Mouse (Mus musculus) kidney, postnatal 0 days (tissue): ENCODE results near the gene Aste1. TPM values are rescaled to one million over a fixed set of nuclear protein-coding genes. Genes with fewer than 3 reads are reported as not detected.
A peak's percentile ranks its signal among the peaks of the same experiment; 100 is the strongest.

Experiments
- ATAC-seq: fragments of 200-750 bp; cut with Nextera tagmentation; replicated peaks from 2 replicates; pipeline ENCODE4 v1.8.0; 2017; ENCODE audit warnings: low read depth, moderate number of reproducible peaks, moderate TSS enrichment, moderate library complexity; ENCODE audit not compliant: low FRiP score
- DNase-seq: peaks from one replicate; pipeline ENCODE4 v3.0.0-alpha.2; 2016; ENCODE audit warnings: low spot score
- H3K27ac ChIP-seq: fragments of 300-500 bp; sonication (generic); 2 replicates; pipeline ENCODE4 v1.5.1; 2014; ENCODE audit warnings: mild to moderate bottlenecking
- H3K27me3 ChIP-seq: fragments of 300-500 bp; sonication (generic); 2 replicates; pipeline ENCODE4 v1.6.1; 2014; ENCODE audit warnings: low read length, mixed read lengths; ENCODE audit not compliant: insufficient read depth
- H3K36me3 ChIP-seq: fragments of 300-500 bp; sonication (generic); 2 replicates; pipeline ENCODE4 v1.6.1; 2014; ENCODE audit warnings: low read length, mixed read lengths; ENCODE audit not compliant: insufficient read depth
- H3K4me1 ChIP-seq: fragments of 300-500 bp; sonication (generic); replicated peaks from 2 replicates; pipeline ENCODE4 v1.6.1; 2014; ENCODE audit warnings: antibody characterized with exemption, low read length, mixed read lengths; ENCODE audit not compliant: insufficient read depth
- H3K4me2 ChIP-seq: fragments of 300-500 bp; sonication (generic); 2 replicates; pipeline ENCODE4 v1.6.1; 2014; ENCODE audit warnings: mild to moderate bottlenecking, low read length, moderate library complexity, mixed read lengths
- H3K4me3 ChIP-seq: fragments of 300-500 bp; sonication (generic); replicated peaks from 2 replicates; pipeline ENCODE4 v1.5.1; 2014; ENCODE audit warnings: low read depth, low read length
- H3K9ac ChIP-seq: fragments of 300-500 bp; sonication (generic); 2 replicates; pipeline ENCODE4 v1.6.1; 2014; ENCODE audit warnings: low read depth, low read length
- H3K9me3 ChIP-seq: fragments of 300-500 bp; sonication (generic); replicated peaks from 2 replicates; pipeline ENCODE4 v1.6.1; 2016; ENCODE audit warnings: low read length, inconsistent platforms, mixed read lengths
- CTCF ChIP-seq: IDR thresholded peaks from 2 replicates; pipeline ENCODE4 v1.5.1; 2016; ENCODE audit warnings: antibody characterized with exemption, low read depth, mild to moderate bottlenecking, moderate library complexity
- WGBS: fragments of 180-500 bp; shearing (Covaris S2); extraction: QIAGEN DNeasy Blood & Tissue Kit; methylation state at CpG from one replicate; pipeline ENCODE4 v1.1.7; 2014; 5-methylcytosine and 5-hydroxymethylcytosine counted together
- polyA plus RNA-seq: library from polyadenylated mRNA; unstranded; fragments of >200 nt; fragmentation: Nextera tagmentation; extraction: Ambion mirVana; gene quantifications from 2 replicates; pipeline ENCODE4 v1.2.1, GENCODE M21; 2015

The Aste1 gene
- polyA plus RNA-seq, 1 experiment from 2014 or later = 14.0 TPM

GRCm38 (mm10) chr9:105389289-105389688 lies 5.9 kb upstream of the Aste1 start:
- peak; percentile 91 for TF ChIP-seq CTCF

GRCm38 (mm10) chr9:105390616-105391015 lies 4.6 kb upstream of the Aste1 start:
- Histone ChIP-seq H3K4me3 (no peak overlapping the region), H3K27ac (no peak overlapping the region), H3K4me2 (no peak overlapping the region), H3K27me3 (no peaks in the 10 kb centered on the region), H3K36me3 (no peaks in the 10 kb centered on the region), H3K9ac (no peak overlapping the region), H3K9me3 (no peaks in the 10 kb centered on the region), H3K4me1 (0 out of 2 replicates have a peak, but pooled peaks cover under 1% of the 10 kb centered on the region)
- ATAC-seq (no peak), DNase-seq (no peak)
- no peak for TF ChIP-seq CTCF
- WGBS = 53% methylated on average over 5 of the region's 5 CpGs

More at GRCm38 (mm10) chr9:105389289-105389688, 5.9 kb upstream of the Aste1 start:
- Histone ChIP-seq H3K4me3 (no peak overlapping the region), H3K36me3 (no peaks in the 10 kb centered on the region), H3K4me2 (no peak overlapping the region), H3K4me1 (no peaks in the 10 kb centered on the region), H3K9ac (no peak overlapping the region), H3K27me3 (no peaks in the 10 kb centered on the region), H3K27ac (no peak overlapping the region), H3K9me3 (no peaks in the 10 kb centered on the region)
- peak; percentile 71 for DNase-seq
- ATAC-seq = no peak
- 8% methylated on average over 4 of the region's 4 CpGs for WGBS

DNA sequence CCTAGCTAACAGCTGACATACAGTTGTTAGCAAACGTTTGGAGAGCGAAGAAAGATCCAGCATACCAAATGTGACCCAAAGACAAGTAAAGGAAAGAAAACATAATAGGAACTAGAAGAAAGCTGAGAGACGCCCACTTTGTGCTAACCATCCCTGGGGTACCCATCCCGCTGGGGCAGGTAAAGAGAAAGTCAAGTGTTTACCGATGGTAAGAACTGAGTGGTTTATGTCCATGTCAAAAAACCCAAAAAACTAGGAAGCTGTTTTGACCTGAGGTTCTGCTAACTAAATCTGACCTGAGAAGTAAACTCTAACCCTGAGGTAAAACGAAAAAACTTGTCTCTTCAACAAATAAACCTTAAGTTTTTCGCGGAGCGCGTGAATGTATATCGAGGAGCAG lies 472 bp upstream of the Aste1 start:
- Histone ChIP-seq H3K4me2 (peak overlapping the region; percentile 63), H3K27me3 (no peaks in the 10 kb centered on the region), H3K4me3 (peak overlapping the region; percentile 52), H3K27ac (no peak overlapping the region), H3K4me1 (peaks cover 17% of the 10 kb centered on the region; the same call in 1 of the 2 replicates), H3K9me3 (no peaks in the 10 kb centered on the region), H3K36me3 (no peaks in the 10 kb centered on the region; the same call in 1 of the 2 replicates), H3K9ac (peak overlapping the region; percentile 60; the same call in 1 of the 2 replicates)
- DNase-seq (no peak), ATAC-seq (no peak)
- 12% methylated on average over 11 of the region's 11 CpGs for WGBS
- no peak for TF ChIP-seq CTCF

DNA sequence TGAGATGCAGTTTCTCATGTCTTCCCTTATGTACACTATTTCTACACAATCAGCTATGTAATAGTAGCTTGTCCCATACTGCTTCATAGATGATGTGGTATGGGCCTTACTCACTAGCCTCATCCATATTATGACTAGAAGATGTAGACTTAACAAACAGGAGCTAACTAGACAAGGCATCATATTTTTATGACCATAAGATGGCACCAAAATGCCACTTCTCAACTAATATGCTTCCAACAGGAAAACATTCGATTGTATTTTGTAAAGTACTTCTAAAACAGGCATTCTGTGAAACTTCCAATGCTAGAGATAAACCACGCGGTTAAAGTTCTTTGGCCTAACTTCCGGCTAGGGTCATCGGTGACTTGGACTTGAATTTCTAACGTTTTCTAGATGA lies 13.4 kb downstream of the Aste1 start:
- WGBS = 92% methylated on average over 6 of the region's 6 CpGs
- H3K27ac ChIP-seq = no peak overlapping the region
- H3K9me3 ChIP-seq = no peaks in the 10 kb centered on the region
- H3K4me1 ChIP-seq = no peaks in the 10 kb centered on the region
- no peak for ATAC-seq
- no peaks in the 10 kb centered on the region for H3K27me3 ChIP-seq
- peaks cover 21% of the 10 kb centered on the region; the same call in 1 of the 2 replicates for H3K36me3 ChIP-seq
- H3K4me3 ChIP-seq = no peak overlapping the region
- no peak for DNase-seq
- H3K9ac ChIP-seq = no peak overlapping the region
- H3K4me2 ChIP-seq = no peak overlapping the region
- 0 out of 2 replicates have a peak, but pooled peaks have one; percentile 15 for TF ChIP-seq CTCF

DNA sequence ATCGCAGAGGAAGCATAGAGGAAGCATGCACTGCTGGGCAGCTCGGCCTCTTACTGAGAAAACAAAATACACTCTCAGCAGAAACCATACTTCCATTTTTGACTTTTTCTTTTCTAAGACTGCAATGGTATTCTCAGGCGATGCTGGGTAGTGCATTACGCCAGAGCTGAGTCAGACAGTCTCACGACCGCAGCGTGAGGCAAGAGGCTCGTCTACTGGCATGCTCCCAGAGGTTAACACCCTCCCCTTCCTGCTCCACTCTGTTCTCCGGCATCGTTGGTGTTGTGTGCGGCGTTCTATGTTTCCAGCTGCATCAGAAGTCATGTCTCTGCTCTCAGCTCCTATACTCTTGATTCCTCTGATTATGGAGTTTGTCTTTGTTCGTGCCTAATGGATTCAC lies 63.8 kb downstream of the Aste1 start:
- Histone ChIP-seq H3K4me3 (no peak overlapping the region), H3K27me3 (no peaks in the 10 kb centered on the region), H3K4me2 (no peak overlapping the region), H3K36me3 (peaks cover 22% of the 10 kb centered on the region; the same call in 1 of the 2 replicates), H3K4me1 (no peaks in the 10 kb centered on the region), H3K9ac (no peak overlapping the region), H3K9me3 (no peaks in the 10 kb centered on the region), H3K27ac (no peak overlapping the region)
- DNase-seq (no peak), ATAC-seq (no peak)
- TF ChIP-seq CTCF = no peak
- WGBS = 83% methylated on average over 13 of the region's 13 CpGs

- DNase-seq (no peak), ATAC-seq (no peak)
- H3K27me3 ChIP-seq = no peaks in the 10 kb centered on the region
- no peak overlapping the region for H3K4me2 ChIP-seq
- H3K4me1 ChIP-seq = no peaks in the 10 kb centered on the region
- no peak overlapping the region for H3K27ac ChIP-seq
- 92% methylated on average over 7 of the region's 7 CpGs for WGBS
- no peak overlapping the region for H3K4me3 ChIP-seq
- H3K9ac ChIP-seq = no peak overlapping the region
- no peak for TF ChIP-seq CTCF
- peaks cover 25% of the 10 kb centered on the region; the same call in 1 of the 2 replicates for H3K36me3 ChIP-seq
- no peaks in the 10 kb centered on the region for H3K9me3 ChIP-seq
Measured at GRCm38 (mm10) chr9:105461496-105461895, 66.3 kb downstream of the Aste1 start.

Other genes with a start within 250 kb of the Aste1 start
- gene Nek11, start 132 bp downstream of the Aste1 start, polyA plus RNA-seq = 0.78 and 0.95 TPM in 2 replicates
- 56.0 and 56.3 TPM in 2 replicates for gene Atp2c1, start 131.9 kb downstream of the Aste1 start, polyA plus RNA-seq
- gene Pik3r4, start 247.6 kb downstream of the Aste1 start, polyA plus RNA-seq = 16.0 and 18.0 TPM in 2 replicates